Mouse (Mus musculus) layer of hippocampus, postnatal 10 days (tissue): ENCODE data around the gene Tmem107. TPM values are rescaled to one million over a fixed set of nuclear protein-coding genes. Genes with fewer than 3 reads are reported as not detected.
A peak's percentile ranks its signal among the peaks of the same experiment; 100 is the strongest.

Experiments
- DNase-seq, 2 experiments: peaks; one replicate each; pipeline ENCODE4 v3.0.0; 2021; ENCODE audit warnings: low spot score in 2 of 2
- long read RNA-seq: library from polyadenylated mRNA; stranded (forward); transcript quantifications from one replicate; pipeline ENCODE4 v2.0.0, GENCODE M21; 2023
- total RNA-seq, 2 experiments: library from RNA; stranded (reverse); gene quantifications; 2 replicates each; pipeline ENCODE4 v1.2.3; 2021

Gene Tmem107
- 10 to 100 TPM; 10.4 to 14.0 TPM for total RNA-seq
- long read RNA-seq, transcript Tmem107-201 (5 exons, 779 nt), result major isoform, 8 of 17 reads
- long read RNA-seq, partial matches to known transcripts, result 3 of 17 reads
- long read RNA-seq, other reads (novel, unspliced or antisense), result 4 of 17 reads

DNA sequence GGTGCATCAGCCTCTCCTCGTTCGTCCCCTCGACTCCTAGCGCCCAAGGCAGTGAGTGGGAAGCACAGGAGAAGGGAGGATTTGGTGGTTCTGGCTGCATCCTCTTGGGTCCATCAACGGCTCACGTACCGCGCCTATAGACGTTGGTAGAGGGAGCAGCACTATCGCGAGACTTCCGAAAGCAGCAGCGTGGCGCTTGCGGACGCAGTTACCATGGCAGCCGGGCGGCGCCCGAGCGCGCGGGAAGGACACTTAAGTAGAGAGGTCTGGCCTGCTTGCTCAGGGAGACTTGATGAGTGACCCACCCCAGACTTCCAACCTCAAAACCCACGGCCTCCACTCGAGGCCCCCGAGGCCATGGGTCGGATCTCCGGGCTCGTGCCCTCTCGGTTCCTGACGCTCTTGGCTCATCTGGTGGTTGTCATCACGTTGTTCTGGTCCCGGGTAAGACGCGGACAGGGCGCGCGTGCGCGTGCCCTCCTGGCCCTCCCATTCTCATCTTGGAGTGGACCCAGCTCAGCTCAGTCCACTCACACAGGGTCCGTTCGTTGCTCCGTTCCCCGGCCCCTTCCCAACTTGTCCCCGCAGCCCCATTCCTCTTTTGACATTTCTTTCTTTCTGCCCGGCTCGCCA is at the start of gene Tmem107:
Gene Tmem107 (plus strand): TSS at position 217 of the 633 bp plus-strand sequence.
- peak; percentile 88 to 92 for DNase-seq

GRCm38 (mm10) chr11:69026562-69026961 is 44.0 kb upstream of the Tmem107 start:
- DNase-seq, result no peak

DNA sequence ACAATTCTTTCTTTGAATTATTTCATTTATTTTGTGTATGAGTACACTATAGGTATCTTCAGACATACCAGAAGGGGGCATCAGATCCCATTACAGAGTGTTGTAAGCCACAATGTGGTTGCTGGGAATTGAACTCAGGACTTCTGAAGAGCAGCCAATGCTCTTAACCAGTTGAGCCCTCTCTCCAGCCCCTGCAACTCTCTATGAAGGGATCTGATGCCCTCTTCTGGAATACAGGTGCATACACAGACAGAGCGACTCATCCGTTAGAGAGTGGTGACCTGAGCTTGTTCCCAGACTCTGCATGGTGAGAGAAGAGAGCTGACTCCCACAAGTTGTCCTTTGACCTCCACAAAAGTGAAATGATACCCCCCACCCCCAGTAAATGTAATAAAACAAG is 41.8 kb upstream of the Tmem107 start:
- DNase-seq, result no peak

DNA sequence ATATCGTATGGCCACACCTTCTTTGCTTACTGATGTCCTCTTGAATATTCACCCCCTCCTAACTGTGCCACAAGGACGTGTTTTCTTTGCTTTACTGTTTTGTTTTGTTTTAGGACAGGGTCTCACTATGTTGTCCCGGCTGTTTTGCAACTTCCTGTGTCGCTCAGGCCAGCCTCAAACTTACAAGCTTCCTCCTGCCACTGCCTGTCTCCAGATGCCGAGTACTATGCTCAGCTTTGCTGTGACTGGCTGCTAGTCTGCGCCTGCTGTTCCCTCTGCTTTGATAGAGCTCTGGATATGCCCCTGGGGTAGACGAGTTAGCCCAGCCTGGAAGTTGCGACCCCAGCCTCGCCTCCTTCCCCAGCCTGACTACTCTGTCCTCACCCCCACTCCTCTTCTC is 37.1 kb upstream of the Tmem107 start:
- no peak for DNase-seq

GRCm38 (mm10) chr11:69034585-69034984 is 36.0 kb upstream of the Tmem107 start:
- DNase-seq, result no peak

- DNase-seq, result no peak
These were observed 35.2 kb upstream of the Tmem107 start for GRCm38 (mm10) chr11:69035411-69035810.

GRCm38 (mm10) chr11:69035849-69036248 is 34.8 kb upstream of the Tmem107 start:
- peak; percentile 87 to 91 for DNase-seq

- DNase-seq, result peak; percentile 86 to 92
These were observed 33.9 kb upstream of the Tmem107 start for GRCm38 (mm10) chr11:69036486-69037230.

- peak; percentile 75 to 88 for DNase-seq
These were observed 33.2 kb upstream of the Tmem107 start for GRCm38 (mm10) chr11:69037231-69038061.

- no peak for DNase-seq
These were observed 32.4 kb upstream of the Tmem107 start for GRCm38 (mm10) chr11:69038173-69038572.

GRCm38 (mm10) chr11:69045531-69046394 is 24.8 kb upstream of the Tmem107 start, which contains the start of gene Aurkb:
Gene Aurkb, plus strand, starts transcription at chr11:69045647.
- peak; percentile 73 to 79 for DNase-seq

- no peak for DNase-seq
These were observed 24.2 kb upstream of the Tmem107 start for GRCm38 (mm10) chr11:69046395-69046774.

- DNase-seq, result no peak
These were observed 23.0 kb upstream of the Tmem107 start for GRCm38 (mm10) chr11:69047592-69047991.

GRCm38 (mm10) chr11:69048151-69048550 is 22.5 kb upstream of the Tmem107 start:
- DNase-seq, result no peak

DNA sequence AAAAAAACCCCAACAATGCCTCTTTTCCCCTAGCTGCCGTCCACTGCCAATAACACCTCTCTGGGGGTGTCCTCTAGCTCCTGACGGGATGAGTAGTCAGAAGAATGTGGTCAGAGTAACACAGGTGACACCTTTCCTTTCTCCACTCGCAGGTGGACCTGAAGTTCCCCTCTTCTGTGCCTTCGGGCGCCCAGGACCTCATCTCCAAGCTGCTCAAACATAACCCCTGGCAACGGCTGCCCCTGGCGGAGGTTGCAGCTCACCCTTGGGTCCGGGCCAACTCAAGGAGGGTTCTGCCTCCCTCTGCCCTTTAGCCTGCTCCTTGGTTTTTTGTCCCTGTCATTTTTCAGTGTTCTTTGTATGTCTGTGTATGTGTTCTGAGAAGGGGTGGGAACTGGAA is 19.9 kb upstream of the Tmem107 start:
- no peak for DNase-seq

DNA sequence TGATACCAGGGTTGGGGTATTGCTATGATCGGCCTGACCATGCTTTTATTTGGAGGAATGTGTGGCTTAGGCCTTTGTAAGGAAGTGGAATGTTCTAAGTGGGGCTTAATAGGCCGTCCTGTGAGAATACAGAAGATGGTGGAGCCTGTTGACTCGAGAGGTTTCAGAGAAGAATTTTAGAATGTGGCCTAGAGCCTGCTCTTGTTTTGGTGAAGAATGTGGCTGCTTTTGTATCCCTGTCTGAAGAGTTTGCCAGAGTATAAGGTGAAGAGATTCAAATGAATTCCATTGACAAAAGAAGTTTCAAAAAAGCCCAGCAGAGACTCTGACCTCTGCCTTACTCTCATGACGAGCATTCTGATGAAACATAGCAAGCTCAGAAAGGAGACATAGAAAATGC is 18.8 kb upstream of the Tmem107 start:
- DNase-seq, result no peak

DNA sequence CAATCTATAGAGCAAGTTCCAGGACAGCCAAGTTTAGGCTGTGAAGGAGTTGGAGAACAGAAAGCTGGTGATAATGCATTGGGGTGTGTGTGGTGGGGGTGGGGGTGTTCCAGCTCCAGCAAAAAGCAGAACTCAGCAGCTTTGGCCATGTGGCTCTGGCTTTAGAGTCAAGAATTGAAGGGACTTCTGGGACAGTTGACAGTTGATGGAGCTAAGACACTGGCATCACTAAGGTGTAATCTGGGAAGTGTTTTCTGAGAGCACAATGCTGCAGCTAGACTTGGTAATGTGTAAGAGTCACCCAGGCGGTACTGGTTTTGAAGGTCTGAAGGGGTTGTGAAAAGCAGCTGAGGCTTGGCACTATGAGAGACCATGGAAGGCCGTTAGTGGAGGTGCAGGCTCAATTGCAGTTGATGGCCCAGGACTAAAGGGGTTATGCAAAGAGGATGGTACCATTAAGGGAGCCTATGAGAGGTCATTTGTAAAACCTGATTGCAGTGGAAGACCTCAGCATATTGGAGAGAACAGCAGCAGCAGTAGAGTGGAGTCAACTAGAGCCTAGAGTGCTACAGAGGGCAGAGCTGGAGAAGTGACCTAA is 17.7 kb upstream of the Tmem107 start:
- DNase-seq, result no peak

DNA sequence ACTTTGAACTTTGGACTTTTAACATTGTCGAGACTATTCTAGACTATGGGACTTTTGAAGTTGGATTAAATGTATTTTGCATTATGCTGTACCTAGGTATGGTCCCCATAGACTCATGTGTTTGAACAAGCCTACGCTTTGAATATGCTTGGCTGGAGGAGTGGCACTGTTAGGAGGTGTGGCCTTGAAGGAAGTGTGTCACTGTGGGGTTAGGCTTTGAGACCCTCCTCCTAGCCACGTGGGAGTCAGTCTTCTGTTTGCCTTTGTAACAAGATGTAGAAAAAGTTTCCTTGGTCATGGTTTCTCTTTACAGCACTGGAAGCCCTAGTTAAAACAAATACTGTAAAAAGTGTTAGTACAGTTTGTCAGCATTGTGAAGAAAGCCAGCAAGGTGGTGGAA is 16.8 kb upstream of the Tmem107 start:
- no peak for DNase-seq

GRCm38 (mm10) chr11:69058265-69058664 is 12.3 kb upstream of the Tmem107 start:
- DNase-seq, result no peak

DNA sequence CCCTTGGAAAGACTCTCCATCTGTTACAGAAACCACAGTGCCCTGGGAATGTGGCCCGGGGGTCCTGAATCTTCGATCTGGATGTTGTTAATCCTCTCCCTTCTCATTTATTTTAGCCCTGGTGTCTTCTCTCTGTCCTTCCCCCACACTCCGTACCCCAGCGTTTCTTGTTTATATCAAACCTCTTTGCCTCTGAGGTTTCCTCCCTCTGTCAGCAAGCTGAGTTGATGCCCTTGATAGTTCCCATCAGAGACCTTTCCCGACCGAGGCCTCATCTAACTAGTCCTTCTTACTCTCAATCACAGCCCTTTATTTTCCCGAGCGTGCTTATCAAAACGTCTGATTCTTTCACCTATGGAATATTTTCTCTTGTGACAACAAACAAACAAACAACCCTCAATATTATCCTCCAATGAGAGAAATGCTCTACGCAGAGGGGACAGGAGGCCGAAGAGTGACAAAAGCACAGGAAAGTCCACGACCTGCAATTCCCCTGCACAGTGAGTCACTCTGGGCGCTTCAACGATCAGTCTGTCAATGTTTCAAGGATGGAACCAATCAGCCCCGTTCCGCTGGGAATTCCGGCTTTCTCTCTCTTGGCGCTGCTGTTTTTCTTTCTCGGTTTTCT is 11.8 kb upstream of the Tmem107 start:
- DNase-seq, result no peak
